Mouse (Mus musculus) neural tube, embryonic 15.5 days (tissue): ENCODE results near the gene Gbp5. TPM values are rescaled to one million over a fixed set of nuclear protein-coding genes. Genes with fewer than 3 reads are reported as not detected.
"Not testable (repeated sequence)": the region's sequence is repeated elsewhere in the genome, so short reads cannot be mapped to it uniquely, and the experiment has no call there.

ENCODE experiments used
- ATAC-seq: fragments of 200-750 bp; cut with Nextera tagmentation; 2 replicates; pipeline ENCODE4 v1.8.0; 2017; ENCODE audit warnings: mild to moderate bottlenecking, moderate TSS enrichment, moderate library complexity; ENCODE audit not compliant: low FRiP score
- H3K27ac ChIP-seq: fragments of 300-500 bp; sonication (generic); replicated peaks from 2 replicates; pipeline ENCODE4 v1.5.1; 2015; ENCODE audit warnings: mild to moderate bottlenecking, inconsistent platforms
- H3K27me3 ChIP-seq: fragments of 300-500 bp; sonication (generic); replicated peaks from 2 replicates; pipeline ENCODE4 v1.6.1; 2015; ENCODE audit warnings: inconsistent platforms
- H3K36me3 ChIP-seq: fragments of 300-500 bp; sonication (generic); 2 replicates; pipeline ENCODE4 v1.6.1; 2015; ENCODE audit warnings: inconsistent platforms
- H3K4me1 ChIP-seq: fragments of 300-500 bp; sonication (generic); 2 replicates; pipeline ENCODE4 v1.6.1; 2015; ENCODE audit warnings: inconsistent platforms
- H3K4me2 ChIP-seq: fragments of 300-500 bp; sonication (generic); 2 replicates; pipeline ENCODE4 v1.6.1; 2015; ENCODE audit warnings: inconsistent platforms, mild to moderate bottlenecking, moderate library complexity
- H3K4me3 ChIP-seq: fragments of 300-500 bp; sonication (generic); replicated peaks from 2 replicates; pipeline ENCODE4 v1.5.1; 2015; ENCODE audit warnings: mild to moderate bottlenecking, inconsistent platforms
- H3K9ac ChIP-seq: fragments of 300-500 bp; sonication (generic); replicated peaks from 2 replicates; pipeline ENCODE4 v1.6.1; 2015; ENCODE audit warnings: mild to moderate bottlenecking, inconsistent platforms
- H3K9me3 ChIP-seq: fragments of 300-500 bp; sonication (generic); replicated peaks from 2 replicates; pipeline ENCODE4 v1.6.1; 2016; ENCODE audit warnings: inconsistent platforms
- WGBS: fragments of 180-500 bp; shearing (Covaris S2); methylation state at CpG from one replicate; pipeline ENCODE4 v1.1.7; 2015; ENCODE audit warnings: mixed read lengths; 5-methylcytosine and 5-hydroxymethylcytosine counted together
- polyA plus RNA-seq: library from polyadenylated mRNA; unstranded; fragments of >200 nt; fragmentation: Nextera tagmentation; extraction: Ambion mirVana; gene quantifications from 2 replicates; pipeline ENCODE4 v1.2.1, GENCODE M21; 2015

Gene Gbp5
- polyA plus RNA-seq, 1 experiment from 2014 or later, result 0.35 TPM

DNA sequence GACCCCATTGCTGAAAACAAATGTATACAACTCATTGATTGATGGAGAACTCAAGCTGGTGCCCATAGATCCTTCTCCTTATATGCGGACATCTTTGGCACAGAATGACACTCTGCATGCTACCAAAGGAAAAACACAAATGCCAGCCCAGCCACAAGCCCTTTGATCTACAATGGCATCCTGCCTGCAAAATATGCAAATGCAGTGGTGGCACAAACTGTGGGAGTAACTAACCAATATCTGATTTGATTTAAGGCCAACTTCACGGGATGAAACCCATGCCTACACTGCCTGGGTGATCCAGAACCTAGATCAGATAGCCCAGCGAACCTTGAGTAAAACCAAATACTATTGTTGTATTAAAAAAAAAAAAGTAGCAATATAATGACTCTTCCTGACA is 52.9 kb downstream of the Gbp5 start:
- 72% methylated on average over 3 of the region's 3 CpGs for WGBS
- Histone ChIP-seq H3K27me3 (no peaks in the 10 kb centered on the region), H3K4me3 (no peak overlapping the region), H3K9ac (no peak overlapping the region), H3K4me2 (no peak overlapping the region), H3K9me3 (no peaks in the 10 kb centered on the region), H3K4me1 (no peaks in the 10 kb centered on the region), H3K36me3 (no peaks in the 10 kb centered on the region), H3K27ac (no peak overlapping the region)
- no peak for ATAC-seq

DNA sequence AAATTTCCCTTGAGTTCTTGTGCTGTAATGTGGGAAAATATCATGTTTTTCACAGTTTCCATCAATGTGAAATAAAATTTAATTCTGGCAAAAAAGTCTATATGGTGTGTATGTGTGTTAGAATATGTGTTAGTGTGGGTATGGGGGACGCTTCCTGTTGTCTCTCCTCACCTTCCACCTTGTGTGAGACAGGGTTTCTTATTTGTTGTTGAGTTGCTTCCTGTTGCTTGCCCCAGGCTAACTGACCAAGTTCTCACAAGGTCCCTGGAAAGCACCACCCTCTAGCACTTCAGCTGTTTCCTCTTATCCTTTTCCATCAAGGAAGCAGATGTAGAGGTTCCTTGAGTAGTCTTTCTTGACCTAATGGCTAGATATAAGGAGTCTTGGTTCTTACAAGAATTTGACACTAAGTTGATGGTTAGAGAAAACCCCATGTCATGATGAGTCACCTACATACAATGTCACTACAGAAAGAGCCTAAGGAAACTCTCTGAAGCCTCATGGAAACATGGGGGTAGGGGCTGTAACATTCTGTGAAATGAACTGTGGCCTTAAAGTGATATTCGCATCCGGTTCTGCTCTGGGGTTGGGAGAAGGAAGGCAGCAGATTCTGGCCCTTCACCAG is 56.4 kb downstream of the Gbp5 start:
- H3K9me3 ChIP-seq, result no peaks in the 10 kb centered on the region

DNA sequence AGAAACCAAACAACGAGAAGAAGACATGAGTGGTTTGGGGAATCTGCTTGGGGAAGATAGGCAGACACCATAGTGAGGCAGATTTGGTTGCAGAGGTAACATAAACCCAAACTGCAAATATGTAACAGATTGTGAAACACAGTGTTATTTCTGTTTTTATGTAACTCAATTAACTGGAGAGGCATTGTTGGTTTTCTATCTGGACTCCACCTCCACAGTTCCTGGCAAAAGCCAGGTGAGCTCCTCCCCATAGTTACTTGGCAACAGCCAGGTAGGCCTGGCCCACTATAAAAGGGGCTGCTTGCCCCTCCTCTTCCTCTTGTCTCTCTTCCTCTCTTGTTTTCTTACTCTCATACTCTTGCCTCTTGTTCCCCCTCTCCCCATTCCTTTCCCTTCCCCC is 60.8 kb downstream of the Gbp5 start:
- Histone ChIP-seq H3K27ac (no peak overlapping the region), H3K9me3 (no peaks in the 10 kb centered on the region), H3K36me3 (no peaks in the 10 kb centered on the region), H3K4me2 (no peak overlapping the region), H3K27me3 (no peaks in the 10 kb centered on the region), H3K4me1 (no peaks in the 10 kb centered on the region), H3K4me3 (no peak overlapping the region), H3K9ac (no peak overlapping the region)
- 82% methylated on average over 1 of the region's 1 CpGs for WGBS
- no peak for ATAC-seq

More for the DNA sequence above, 56.4 kb downstream of the Gbp5 start:
- 92% methylated on average over 3 of the region's 3 CpGs for WGBS
- no peak overlapping the region for H3K27ac ChIP-seq
- no peak for ATAC-seq
- H3K4me1 ChIP-seq, result no peaks in the 10 kb centered on the region
- H3K9ac ChIP-seq, result no peak overlapping the region
- no peak overlapping the region for H3K4me2 ChIP-seq
- no peaks in the 10 kb centered on the region for H3K27me3 ChIP-seq
- H3K4me3 ChIP-seq, result no peak overlapping the region
- H3K36me3 ChIP-seq, result no peaks in the 10 kb centered on the region

DNA sequence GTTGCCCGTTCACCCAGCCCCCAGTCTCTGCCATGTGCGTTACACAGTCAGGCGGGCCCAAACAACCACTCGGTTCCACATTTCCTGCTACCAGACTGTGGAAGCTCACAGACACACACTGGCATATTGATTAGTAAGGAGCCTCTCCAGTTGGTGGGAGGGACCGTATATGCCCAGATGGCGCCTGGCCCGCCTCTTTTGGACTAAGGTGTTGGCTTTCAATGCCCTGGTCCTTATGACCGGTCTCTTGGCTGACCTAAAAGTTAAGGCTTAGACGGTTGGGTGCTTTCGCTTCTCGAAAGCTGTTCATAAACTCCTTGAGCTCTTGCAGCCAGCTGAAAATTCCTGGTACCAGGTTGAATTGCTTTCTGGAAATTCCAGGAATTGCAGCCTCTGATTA is 61.8 kb downstream of the Gbp5 start:
- no peak for ATAC-seq
- 87% methylated on average over 11 of the region's 11 CpGs for WGBS
- no peaks in the 10 kb centered on the region for H3K4me1 ChIP-seq
- H3K9me3 ChIP-seq, result no peaks in the 10 kb centered on the region
- no peak overlapping the region for H3K4me2 ChIP-seq
- H3K36me3 ChIP-seq, result no peaks in the 10 kb centered on the region
- no peak overlapping the region for H3K27ac ChIP-seq
- H3K27me3 ChIP-seq, result no peaks in the 10 kb centered on the region
- no peak overlapping the region for H3K4me3 ChIP-seq
- H3K9ac ChIP-seq, result no peak overlapping the region

DNA sequence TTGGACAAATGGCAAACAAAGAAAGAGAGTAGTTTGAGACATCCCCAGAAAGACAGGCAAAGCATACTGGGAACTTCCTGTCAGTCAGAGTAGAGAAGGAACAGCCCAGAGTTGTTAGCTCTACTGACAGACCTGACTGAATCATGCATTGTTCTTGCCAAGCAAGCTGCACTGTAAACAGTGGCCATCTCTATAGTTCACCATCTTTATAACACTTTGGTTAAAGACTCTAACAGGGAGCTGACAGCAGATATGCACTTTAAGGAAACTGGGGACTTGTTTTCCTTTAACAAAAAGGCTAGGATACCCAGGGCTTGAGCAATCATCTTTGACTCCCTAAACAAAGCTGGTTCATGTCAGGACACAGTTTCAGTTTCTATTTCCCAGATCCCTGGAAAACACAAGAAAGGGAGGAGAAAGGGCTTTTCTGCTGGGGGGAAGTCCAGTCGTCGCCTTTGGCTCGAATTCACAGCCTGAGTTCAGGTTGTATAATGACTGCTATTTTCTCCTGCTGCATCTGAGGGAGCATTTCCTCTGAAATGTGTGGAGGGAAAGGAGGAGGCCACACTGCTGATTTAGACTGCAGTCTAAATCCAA is 66.0 kb downstream of the Gbp5 start, which contains the start of gene Gbp3:
TSS of gene Gbp3 (plus strand) at position 395 of the 597 bp plus-strand sequence.
- Histone ChIP-seq H3K4me1 (no peaks in the 10 kb centered on the region), H3K9ac (no peak within 1 kb of the TSS), H3K4me3 (peak within 1 kb of the TSS; percentile 26), H3K9me3 (no peaks in the 10 kb centered on the region), H3K4me2 (peak within 1 kb of the TSS; percentile 43), H3K27me3 (no peaks in the 10 kb centered on the region), H3K36me3 (no peaks in the 10 kb centered on the region), H3K27ac (no peak within 1 kb of the TSS)
- 31% methylated on average over 3 of the region's 3 CpGs for WGBS
- no peak for ATAC-seq

DNA sequence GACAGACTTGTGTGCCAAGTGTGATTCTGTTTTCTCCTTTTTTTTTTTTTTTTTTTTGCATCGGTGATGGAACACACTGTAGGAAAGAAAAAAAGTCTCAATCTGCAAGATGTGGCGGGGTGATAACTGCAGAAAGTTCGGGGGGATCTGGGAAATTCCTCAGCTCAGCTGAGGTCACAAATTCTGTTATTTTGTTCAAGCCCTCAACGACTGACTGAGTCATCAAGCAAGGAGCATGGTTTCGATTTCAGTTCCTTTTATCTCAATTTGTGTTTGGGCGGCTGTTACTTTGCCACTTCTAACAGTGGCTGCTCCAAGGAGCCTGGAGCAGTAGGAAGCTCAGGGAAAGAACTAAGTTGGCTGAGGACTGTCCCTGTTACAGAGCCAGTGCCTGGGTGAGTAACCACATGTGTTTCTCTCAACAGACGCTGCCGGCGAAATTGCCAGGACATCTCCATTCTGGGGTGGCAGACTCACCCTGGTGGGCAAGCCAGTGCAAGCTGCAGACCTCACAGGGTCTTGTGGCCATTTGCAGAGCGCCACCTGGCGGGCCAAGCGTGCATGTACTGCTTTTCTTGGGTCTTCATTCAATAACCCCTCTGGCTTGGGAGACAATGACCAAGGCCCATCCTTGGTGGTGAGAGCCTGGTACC is 66.6 kb downstream of the Gbp5 start:
- Histone ChIP-seq H3K4me1 (no peaks in the 10 kb centered on the region), H3K4me3 (peak overlapping the region; percentile 26), H3K4me2 (peak overlapping the region; percentile 43), H3K36me3 (no peaks in the 10 kb centered on the region), H3K27ac (no peak overlapping the region), H3K9ac (no peak overlapping the region), H3K9me3 (no peaks in the 10 kb centered on the region), H3K27me3 (no peaks in the 10 kb centered on the region)
- 22% methylated on average over 12 of the region's 12 CpGs for WGBS
- peak; percentile 50; the same call in 1 of the 2 replicates for ATAC-seq

DNA sequence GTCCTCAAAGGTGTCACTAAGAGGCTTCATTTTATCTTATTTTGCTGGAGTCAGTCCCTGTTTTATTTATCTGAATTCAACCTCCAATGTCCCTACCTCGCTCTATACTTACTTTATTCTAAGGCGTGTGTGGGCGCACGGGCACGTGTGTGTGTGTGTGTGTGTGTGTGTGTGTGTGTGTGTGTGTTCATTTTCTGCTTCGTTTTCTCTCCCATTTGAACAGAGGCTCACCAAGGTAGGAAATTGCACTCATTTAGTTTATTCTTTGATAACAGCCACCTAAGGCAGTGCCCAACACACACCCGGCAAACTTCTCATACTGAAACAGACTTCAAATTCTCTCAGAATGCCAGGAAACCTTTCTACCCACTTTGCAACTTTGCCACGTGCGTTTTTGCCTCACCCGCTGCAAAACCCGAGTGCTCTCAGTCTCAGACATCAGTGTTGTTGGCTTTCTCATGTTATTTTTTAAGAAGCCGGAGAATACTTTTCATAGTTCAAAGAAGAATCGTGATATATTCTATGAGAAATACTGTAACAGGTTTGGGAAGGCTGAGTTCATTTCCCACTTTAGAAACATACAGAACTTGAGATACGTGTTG is 67.4 kb downstream of the Gbp5 start:
- H3K9ac ChIP-seq, result no peak overlapping the region
- no peaks in the 10 kb centered on the region for H3K36me3 ChIP-seq
- no peaks in the 10 kb centered on the region for H3K27me3 ChIP-seq
- H3K4me3 ChIP-seq, result no peak overlapping the region
- ATAC-seq, result no peak
- no peak overlapping the region for H3K4me2 ChIP-seq
- H3K4me1 ChIP-seq, result no peaks in the 10 kb centered on the region
- H3K9me3 ChIP-seq, result no peaks in the 10 kb centered on the region
- WGBS, result 90% methylated on average over 14 of the region's 14 CpGs
- no peak overlapping the region for H3K27ac ChIP-seq

DNA sequence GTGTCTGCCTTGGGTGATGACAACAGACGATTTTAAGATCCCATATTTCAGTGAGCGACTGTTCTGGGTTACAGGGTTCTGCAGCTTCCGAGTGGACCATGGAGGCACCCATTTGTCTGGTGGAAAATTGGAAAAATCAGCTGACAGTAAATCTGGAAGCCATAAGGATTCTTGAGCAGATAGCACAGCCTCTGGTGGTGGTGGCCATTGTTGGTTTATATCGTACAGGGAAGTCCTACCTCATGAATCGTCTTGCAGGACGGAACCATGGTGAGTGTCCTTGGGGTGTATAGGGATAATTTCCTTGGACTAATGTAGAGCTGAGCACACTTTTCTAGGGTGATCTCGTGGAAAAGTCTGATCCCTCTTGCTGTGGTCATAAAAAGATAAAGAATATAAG is 67.9 kb downstream of the Gbp5 start:
- no peak overlapping the region for H3K27ac ChIP-seq
- WGBS, result 89% methylated on average over 7 of the region's 7 CpGs
- H3K9ac ChIP-seq, result no peak overlapping the region
- H3K4me3 ChIP-seq, result no peak overlapping the region
- no peaks in the 10 kb centered on the region for H3K27me3 ChIP-seq
- H3K9me3 ChIP-seq, result no peaks in the 10 kb centered on the region
- no peak for ATAC-seq
- no peak overlapping the region for H3K4me2 ChIP-seq
- H3K36me3 ChIP-seq, result no peaks in the 10 kb centered on the region
- no peaks in the 10 kb centered on the region for H3K4me1 ChIP-seq

DNA sequence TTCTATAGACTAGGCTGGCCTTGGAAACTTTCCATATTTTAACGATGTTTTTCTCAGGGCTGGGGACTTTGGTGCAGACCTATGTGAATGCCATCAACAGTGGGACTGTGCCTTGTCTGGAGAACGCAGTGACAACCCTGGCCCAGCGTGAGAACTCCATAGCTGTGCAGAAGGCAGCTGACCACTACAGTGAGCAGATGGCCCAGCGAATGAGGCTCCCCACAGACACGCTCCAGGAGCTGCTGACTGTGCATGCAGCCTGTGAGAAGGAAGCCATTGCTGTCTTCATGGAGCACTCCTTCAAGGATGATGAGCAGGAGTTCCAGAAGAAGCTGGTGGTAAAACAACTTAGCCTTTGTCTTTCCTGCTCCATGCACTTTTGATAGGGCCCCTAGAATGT is 73.7 kb downstream of the Gbp5 start:
- not testable (repeated sequence) for H3K9ac ChIP-seq, H3K9me3 ChIP-seq, H3K4me3 ChIP-seq, H3K4me2 ChIP-seq, ATAC-seq, H3K36me3 ChIP-seq, H3K27ac ChIP-seq, H3K27me3 ChIP-seq, H3K4me1 ChIP-seq
- 68% methylated on average over 5 of the region's 5 CpGs for WGBS

DNA sequence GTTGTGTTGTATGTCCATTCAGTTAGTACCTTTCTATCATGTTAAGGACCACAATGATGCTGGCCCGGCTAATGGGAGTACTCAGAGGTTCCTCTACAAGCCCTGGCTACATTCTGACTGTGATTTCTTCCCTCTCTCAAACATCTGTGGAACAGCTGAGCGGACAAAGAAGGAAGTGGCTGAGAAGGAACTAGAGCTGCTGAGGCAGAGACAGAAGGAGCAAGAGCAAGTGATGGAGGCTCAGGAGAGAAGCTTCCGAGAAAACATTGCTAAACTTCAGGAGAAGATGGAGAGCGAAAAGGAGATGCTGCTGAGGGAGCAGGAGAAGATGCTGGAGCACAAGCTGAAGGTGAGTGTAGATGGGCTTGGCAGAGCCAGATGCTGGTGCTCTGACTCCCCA is 77.0 kb downstream of the Gbp5 start:
- Histone ChIP-seq H3K9me3 (no peaks in the 10 kb centered on the region), H3K4me3 (no peak overlapping the region), H3K27ac (no peak overlapping the region), H3K4me1 (no peaks in the 10 kb centered on the region), H3K36me3 (no peaks in the 10 kb centered on the region), H3K4me2 (no peak overlapping the region), H3K27me3 (no peaks in the 10 kb centered on the region), H3K9ac (no peak overlapping the region)
- 87% methylated on average over 4 of the region's 4 CpGs for whole genome bisulfite sequencing
- ATAC-seq, result no peak
